Mouse (Mus musculus): ENCODE data around the gene Gbp2b.

DNA sequence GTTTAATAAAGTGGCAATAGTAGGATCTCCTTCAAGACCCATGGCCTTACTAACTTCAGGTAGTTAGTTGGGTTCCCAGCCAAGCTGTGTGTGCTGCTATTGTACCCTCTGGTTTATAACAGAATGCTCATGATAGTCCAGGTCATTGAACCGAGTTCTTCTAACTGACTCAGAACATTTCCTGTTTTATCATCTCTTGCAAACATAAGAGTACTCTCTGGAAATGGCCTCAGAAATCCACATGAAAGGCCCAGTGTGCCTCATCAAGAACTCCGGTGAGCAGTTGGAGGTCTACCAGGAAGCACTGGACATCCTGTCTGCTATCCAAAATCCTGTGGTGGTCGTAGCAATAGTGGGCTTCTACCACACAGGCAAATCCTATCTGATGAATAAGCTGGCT lies 3.3 kb downstream of the Gbp2b start:
- TF ChIP-seq POLR2A (IDR thresholded peaks at IDR 0.05; ENCODE audit: insufficient read depth, low read depth, low read length), result no peak
- no peak for TF ChIP-seq CTCF (IDR thresholded peaks at IDR 0.05; ENCODE audit: insufficient read depth, low read depth, low read length)
